Mouse (Mus musculus) cerebellum, adult 2 months (tissue): Measurements from ENCODE around the gene Spata31d1a.

Experiments
- CTCF ChIP-seq: fragments of 200-500 bp; IDR thresholded peaks from 2 replicates; pipeline ENCODE4 v1.5.1; 2011; ENCODE audit warnings: low read depth, mild to moderate bottlenecking, control low read depth, low read length, moderate library complexity, borderline replicate concordance; ENCODE audit not compliant: insufficient read depth
- POLR2A ChIP-seq: fragments of 200-500 bp; IDR thresholded peaks from 2 replicates; pipeline ENCODE4 v1.6.1; 2011; ENCODE audit warnings: low read length, control low read depth, borderline replicate concordance; ENCODE audit not compliant: insufficient read depth

DNA sequence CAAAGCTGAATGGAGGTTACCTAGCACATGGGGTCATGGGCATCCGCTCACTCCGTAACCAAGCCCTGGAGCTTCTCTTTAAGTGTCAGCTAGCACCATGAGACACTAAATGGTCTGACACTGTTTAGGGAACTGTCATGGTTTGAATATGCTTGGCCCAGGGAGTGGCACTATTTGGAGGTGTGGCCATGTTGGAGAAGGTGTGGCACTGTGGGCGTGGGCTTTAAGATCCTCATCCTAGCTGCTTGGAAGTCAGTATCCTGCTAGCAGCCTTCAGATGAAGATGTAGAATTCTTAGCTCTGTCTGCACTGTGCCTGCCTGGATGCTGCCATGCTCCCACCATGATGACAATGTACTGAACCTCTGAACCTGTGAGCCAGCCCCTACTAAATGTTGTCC lies 49.8 kb downstream of the Spata31d1a start:
- no peak for TF ChIP-seq POLR2A
- TF ChIP-seq CTCF = no peak
